Mouse (Mus musculus): Measurements from ENCODE around the gene C1qtnf3. TPM values are rescaled to one million over a fixed set of nuclear protein-coding genes. Genes with fewer than 3 reads are reported as not detected.

The C1qtnf3 gene
- polyA plus RNA-seq (2015; fragmentation: Nextera tagmentation; extraction: Ambion mirVana): 1.2 and 7.3 TPM in 2 replicates

GRCm38 (mm10) chr15:10951951-10952759 is at the start of gene C1qtnf3:
C1qtnf3 (plus strand) TSS chr15:10952332.
- no peak for ATAC-seq (replicated peaks; ENCODE audit: insufficient number of reproducible peaks, insufficient read depth, low FRiP score, low read depth)
- Histone ChIP-seq H3K9me3 (replicated peaks) (no peaks in the 10 kb centered on the region), H3K9ac (no peak within 1 kb of the TSS), H3K27me3 (0 out of 2 replicates have a peak, but pooled peaks cover 3% of the 10 kb centered on the region), H3K27ac (no peak within 1 kb of the TSS), H3K4me2 (no peak within 1 kb of the TSS), H3K4me1 (replicated peaks) (no peaks in the 10 kb centered on the region), H3K4me3 (no peak within 1 kb of the TSS), H3K36me3 (no peaks in the 10 kb centered on the region)
- 74% methylated on average over 23 of the region's 23 CpGs for WGBS

GRCm38 (mm10) chr15:10902360-10902759 is 49.8 kb upstream of the C1qtnf3 start:
- Histone ChIP-seq H3K27ac (no peak overlapping the region), H3K9me3 (replicated peaks) (no peaks in the 10 kb centered on the region), H3K4me1 (replicated peaks) (no peaks in the 10 kb centered on the region), H3K36me3 (no peaks in the 10 kb centered on the region), H3K27me3 (no peaks in the 10 kb centered on the region), H3K4me2 (no peak overlapping the region), H3K4me3 (no peak overlapping the region), H3K9ac (no peak overlapping the region)
- ATAC-seq (replicated peaks; ENCODE audit: insufficient number of reproducible peaks, insufficient read depth, low FRiP score, low read depth): no peak
- WGBS: 70% methylated on average over 4 of the region's 4 CpGs

- Histone ChIP-seq H3K27ac (no peak overlapping the region), H3K4me2 (no peak overlapping the region), H3K4me3 (no peak overlapping the region), H3K9ac (no peak overlapping the region), H3K36me3 (no peaks in the 10 kb centered on the region), H3K9me3 (replicated peaks) (no peaks in the 10 kb centered on the region), H3K4me1 (replicated peaks) (no peaks in the 10 kb centered on the region), H3K27me3 (peaks cover 1% of the 10 kb centered on the region; the same call in 1 of the 2 replicates)
- WGBS: 82% methylated on average over 4 of the region's 4 CpGs
- ATAC-seq (replicated peaks; ENCODE audit: insufficient number of reproducible peaks, insufficient read depth, low FRiP score, low read depth): no peak
These were observed 35.4 kb upstream of the C1qtnf3 start for GRCm38 (mm10) chr15:10916611-10917311.

- Histone ChIP-seq H3K9ac (no peak overlapping the region), H3K36me3 (no peaks in the 10 kb centered on the region), H3K9me3 (replicated peaks) (no peaks in the 10 kb centered on the region), H3K4me1 (replicated peaks) (no peaks in the 10 kb centered on the region), H3K27ac (no peak overlapping the region), H3K27me3 (peaks cover 3% of the 10 kb centered on the region; the same call in 1 of the 2 replicates), H3K4me2 (no peak overlapping the region), H3K4me3 (no peak overlapping the region)
- WGBS: 90% methylated on average over 3 of the region's 3 CpGs
- no peak for ATAC-seq (replicated peaks; ENCODE audit: insufficient number of reproducible peaks, insufficient read depth, low FRiP score, low read depth)
These were observed 34.8 kb upstream of the C1qtnf3 start for GRCm38 (mm10) chr15:10917312-10917660.

- Histone ChIP-seq H3K9ac (no peak overlapping the region), H3K4me3 (no peak overlapping the region), H3K27ac (no peak overlapping the region), H3K4me1 (replicated peaks) (no peaks in the 10 kb centered on the region), H3K36me3 (no peaks in the 10 kb centered on the region), H3K27me3 (peaks cover 3% of the 10 kb centered on the region; the same call in 1 of the 2 replicates), H3K9me3 (replicated peaks) (no peaks in the 10 kb centered on the region), H3K4me2 (no peak overlapping the region)
- no peak for ATAC-seq (replicated peaks; ENCODE audit: insufficient number of reproducible peaks, insufficient read depth, low FRiP score, low read depth)
- 58% methylated on average over 5 of the region's 5 CpGs for WGBS
These were observed 31.9 kb upstream of the C1qtnf3 start for GRCm38 (mm10) chr15:10920212-10920611.

- Histone ChIP-seq H3K9me3 (replicated peaks) (no peaks in the 10 kb centered on the region), H3K4me1 (replicated peaks) (no peaks in the 10 kb centered on the region), H3K27ac (no peak overlapping the region), H3K27me3 (peaks cover 3% of the 10 kb centered on the region; the same call in 1 of the 2 replicates), H3K4me2 (no peak overlapping the region), H3K9ac (no peak overlapping the region), H3K4me3 (no peak overlapping the region), H3K36me3 (no peaks in the 10 kb centered on the region)
- ATAC-seq (replicated peaks; ENCODE audit: insufficient number of reproducible peaks, insufficient read depth, low FRiP score, low read depth): no peak
- WGBS: 14% methylated on average over 4 of the region's 4 CpGs
These were observed 31.1 kb upstream of the C1qtnf3 start for GRCm38 (mm10) chr15:10921064-10921463.

GRCm38 (mm10) chr15:10922061-10922460 is 30.1 kb upstream of the C1qtnf3 start:
- Histone ChIP-seq H3K9ac (no peak overlapping the region), H3K27ac (no peak overlapping the region), H3K27me3 (peaks cover 3% of the 10 kb centered on the region; the same call in 1 of the 2 replicates), H3K4me1 (replicated peaks) (no peaks in the 10 kb centered on the region), H3K4me2 (no peak overlapping the region), H3K36me3 (no peaks in the 10 kb centered on the region), H3K4me3 (no peak overlapping the region), H3K9me3 (replicated peaks) (no peaks in the 10 kb centered on the region)
- ATAC-seq (replicated peaks; ENCODE audit: insufficient number of reproducible peaks, insufficient read depth, low FRiP score, low read depth): no peak

- H3K9me3 ChIP-seq (replicated peaks): no peaks in the 10 kb centered on the region
- no peak overlapping the region for H3K4me3 ChIP-seq
- 43% methylated on average over 3 of the region's 3 CpGs for WGBS
- H3K36me3 ChIP-seq: no peaks in the 10 kb centered on the region
- H3K4me1 ChIP-seq (replicated peaks): no peaks in the 10 kb centered on the region
- ATAC-seq (replicated peaks; ENCODE audit: insufficient number of reproducible peaks, insufficient read depth, low FRiP score, low read depth): no peak
- peaks cover 3% of the 10 kb centered on the region; the same call in 1 of the 2 replicates for H3K27me3 ChIP-seq
- H3K9ac ChIP-seq: no peak overlapping the region
- no peak overlapping the region for H3K27ac ChIP-seq
- no peak overlapping the region for H3K4me2 ChIP-seq
These were observed 29.6 kb upstream of the C1qtnf3 start for GRCm38 (mm10) chr15:10922570-10922969.

GRCm38 (mm10) chr15:10923076-10923995 is 28.8 kb upstream of the C1qtnf3 start:
- WGBS: 69% methylated on average over 4 of the region's 4 CpGs
- no peak overlapping the region for H3K4me3 ChIP-seq
- ATAC-seq (replicated peaks; ENCODE audit: insufficient number of reproducible peaks, insufficient read depth, low FRiP score, low read depth): no peak

GRCm38 (mm10) chr15:10927325-10927724 is 24.8 kb upstream of the C1qtnf3 start:
- Histone ChIP-seq H3K4me1 (replicated peaks) (no peaks in the 10 kb centered on the region), H3K27ac (no peak overlapping the region), H3K9me3 (replicated peaks) (no peaks in the 10 kb centered on the region), H3K36me3 (no peaks in the 10 kb centered on the region), H3K4me2 (no peak overlapping the region), H3K27me3 (no peaks in the 10 kb centered on the region), H3K4me3 (no peak overlapping the region), H3K9ac (no peak overlapping the region)
- 60% methylated on average over 8 of the region's 8 CpGs for WGBS
- ATAC-seq (replicated peaks; ENCODE audit: insufficient number of reproducible peaks, insufficient read depth, low FRiP score, low read depth): no peak

More at GRCm38 (mm10) chr15:10923076-10923995, 28.8 kb upstream of the C1qtnf3 start:
- Histone ChIP-seq H3K9me3 (replicated peaks) (no peaks in the 10 kb centered on the region), H3K4me2 (no peak overlapping the region), H3K27me3 (peaks cover 3% of the 10 kb centered on the region; the same call in 1 of the 2 replicates), H3K36me3 (no peaks in the 10 kb centered on the region), H3K4me1 (replicated peaks) (no peaks in the 10 kb centered on the region), H3K27ac (no peak overlapping the region), H3K9ac (no peak overlapping the region)

Data from heart, embryonic 15.5 days (tissue).